Mouse (Mus musculus): ENCODE data around the gene Tyk2. TPM values are rescaled to one million over a fixed set of nuclear protein-coding genes. Genes with fewer than 3 reads are reported as not detected.

The Tyk2 gene
- polyA plus RNA-seq, 1 experiment from 2014 or later: 20.3 TPM

- in situ Hi-C loops (cut with MboI; ENCODE audit: low pct_unique_long_range_greater_than_20kb): loop anchor here (5.0 kb wide), 1 partner anchor 40 kb away; the partner anchor contains the start of gene Icam5
- no peaks in the 10 kb centered on the region for H3K27me3 ChIP-seq
- DNase-seq (ENCODE audit: low read depth, low spot score) (no peak), ATAC-seq (peak; percentile 17)
- ChIA-PET CTCF (interaction anchor here (1.5 to 2.0 kb wide), 3 partner anchors 12 to 64 kb away, joined by 4 to 7 read pairs (median 6); no protein-coding TSS in a partner anchor), POLR2A (interaction anchor here (1.4 kb wide), 1 partner anchor 10 kb away, joined by 7 read pairs; no protein-coding TSS in a partner anchor)
- no peak for TF ChIP-seq CTCF (IDR thresholded peaks at IDR 0.05)
Observed at GRCm38 (mm10) chr9:21072641-21073040, 58.4 kb downstream of the Tyk2 start.

DNA sequence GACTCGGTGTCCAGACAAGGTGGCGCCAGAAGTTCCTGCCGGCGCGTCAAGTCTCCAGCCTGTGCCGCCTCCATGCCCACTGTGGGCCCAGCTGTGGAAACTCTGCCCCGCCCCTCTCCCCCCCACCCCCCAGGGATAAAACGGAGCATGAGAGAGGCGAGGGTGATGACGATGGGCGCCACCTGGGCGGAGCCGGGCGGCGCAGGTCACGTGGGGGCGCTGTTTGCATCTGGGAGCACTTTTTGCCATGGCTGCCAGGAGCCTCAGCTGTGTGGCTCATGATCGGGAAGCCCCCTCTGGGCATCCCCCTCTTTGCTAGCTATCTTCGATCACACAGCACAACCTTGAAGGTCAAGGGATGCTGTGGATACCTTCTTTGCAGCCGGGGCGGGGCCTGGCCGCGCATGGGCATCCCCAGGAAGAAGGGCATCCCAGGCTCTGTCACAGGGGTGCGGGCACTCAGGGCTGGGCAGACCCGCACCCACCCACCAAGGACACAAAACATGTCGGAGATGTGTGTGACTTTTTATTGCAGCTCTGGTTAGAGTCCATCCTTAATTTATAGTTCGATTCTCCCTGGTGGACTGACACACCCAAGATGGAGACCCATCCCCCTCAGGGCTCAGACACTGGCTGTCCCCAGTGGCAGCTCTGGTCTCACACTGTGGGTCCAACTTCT lies 63.9 kb downstream of the Tyk2 start, which contains the start of gene Zglp1:
Gene Zglp1, minus strand, starts transcription at position 88 of the 679 bp plus-strand sequence.
- ChIA-PET CTCF (no interaction called here), POLR2A (interaction anchor here (1.0 kb wide), 1 partner anchor 14 kb away, joined by 6 read pairs; no protein-coding TSS in a partner anchor)
- no peak for TF ChIP-seq CTCF (IDR thresholded peaks at IDR 0.05)
- H3K27me3 ChIP-seq: no peaks in the 10 kb centered on the region
- in situ Hi-C loops (cut with MboI; ENCODE audit: low pct_unique_long_range_greater_than_20kb): no loop called here
- DNase-seq (ENCODE audit: low read depth, low spot score) (no peak), ATAC-seq (no peak)

- in situ Hi-C loops (cut with MboI; ENCODE audit: low pct_unique_long_range_greater_than_20kb): no loop called here
- ChIA-PET POLR2A (no interaction called here), CTCF (no interaction called here)
- TF ChIP-seq CTCF (IDR thresholded peaks at IDR 0.05): no peak
- DNase-seq (ENCODE audit: low read depth, low spot score) (no peak), ATAC-seq (no peak)
- H3K27me3 ChIP-seq: no peaks in the 10 kb centered on the region
Observed at GRCm38 (mm10) chr9:21062928-21063327, 68.1 kb downstream of the Tyk2 start.

Other genes starting within 250 kb of the Tyk2 start
- gene Ppan, start 243.1 kb downstream of the Tyk2 start, polyA plus RNA-seq (2021): 42.2 TPM
- gene Eif3g, start 232.6 kb downstream of the Tyk2 start, polyA plus RNA-seq (2021): 172 TPM
- 54.3 TPM for gene Dnmt1, start 171.4 kb downstream of the Tyk2 start, polyA plus RNA-seq (2021)
- 10.9 TPM for gene S1pr2, start 154.5 kb downstream of the Tyk2 start, polyA plus RNA-seq (2021)
- gene Mrpl4, start 128.5 kb downstream of the Tyk2 start, polyA plus RNA-seq (2021): 89.1 TPM
- 0.06 TPM for gene Icam1, start 115.3 kb downstream of the Tyk2 start, polyA plus RNA-seq (2021)
- 0.99 TPM for gene Icam4, start 101.9 kb downstream of the Tyk2 start, polyA plus RNA-seq (2021)
- 1.1 TPM for gene Icam5, start 99.2 kb downstream of the Tyk2 start, polyA plus RNA-seq (2021)
- gene Zglp1, start 64.2 kb downstream of the Tyk2 start, polyA plus RNA-seq (2021): 0.10 TPM
- gene Gm49373, start 58.1 kb downstream of the Tyk2 start, polyA plus RNA-seq (2021): 0.15 TPM
- 61.0 TPM for gene Fdx1l, start 57.6 kb downstream of the Tyk2 start, polyA plus RNA-seq (2021)
- 1.2 TPM for gene Gm38431, start 39.2 kb downstream of the Tyk2 start, polyA plus RNA-seq (2021)
- 65.4 TPM for gene Raver1, start 39.2 kb downstream of the Tyk2 start, polyA plus RNA-seq (2021)
- 312 TPM for gene Cdc37, start 18.7 kb upstream of the Tyk2 start, polyA plus RNA-seq (2021)
- 3.0 TPM for gene Pde4a, start 34.5 kb upstream of the Tyk2 start, polyA plus RNA-seq (2021)
- 49.7 TPM for gene Keap1, start 108.1 kb upstream of the Tyk2 start, polyA plus RNA-seq (2021)
- not detected for gene S1pr5, start 117.2 kb upstream of the Tyk2 start, polyA plus RNA-seq (2021)
- 42.7 TPM for gene Atg4d, start 134.1 kb upstream of the Tyk2 start, polyA plus RNA-seq (2021)
- 36.9 TPM for gene Kri1, start 156.7 kb upstream of the Tyk2 start, polyA plus RNA-seq (2021)
- gene Cdkn2d, start 160.2 kb upstream of the Tyk2 start, polyA plus RNA-seq (2021): 47.4 TPM
- gene Ap1m2, start 181.1 kb upstream of the Tyk2 start, polyA plus RNA-seq (2021): not detected
- 245 TPM for gene Slc44a2, start 189.5 kb upstream of the Tyk2 start, polyA plus RNA-seq (2021)
- 110 TPM for gene Ilf3, start 236.6 kb upstream of the Tyk2 start, polyA plus RNA-seq (2021)

Data from Patski (cell line).